Mouse (Mus musculus): Measurements from ENCODE around the gene Kirrel. TPM values are rescaled to one million over a fixed set of nuclear protein-coding genes. Genes with fewer than 3 reads are reported as not detected.

Gene Kirrel
- polyA plus RNA-seq, 1 experiment from 2014 or later = 9.0 TPM

DNA sequence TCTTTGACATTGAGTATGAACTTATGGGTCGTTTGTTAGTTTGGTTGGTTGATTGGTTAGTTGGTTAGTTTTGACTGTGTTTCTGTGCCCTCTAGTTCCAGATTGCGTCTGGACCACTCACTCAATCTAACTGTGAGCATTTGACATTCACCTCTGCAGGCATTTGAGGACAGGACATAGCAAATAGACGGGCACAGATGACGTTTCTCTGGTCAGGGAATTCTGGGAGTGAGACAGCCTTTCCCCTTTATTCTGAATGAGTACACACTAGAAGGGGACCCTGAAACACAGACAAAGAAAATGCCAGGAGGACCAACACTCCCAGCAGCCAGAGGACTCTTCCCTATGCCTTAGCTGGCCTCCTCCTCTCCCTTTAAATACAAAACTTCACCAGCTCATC lies 2.1 kb upstream of the Kirrel start:
- Histone ChIP-seq H3K27me3 (no peaks in the 10 kb centered on the region), H3K4me1 (replicated peaks) (peaks cover 28% of the 10 kb centered on the region), H3K9ac (no peak overlapping the region), H3K4me2 (no peak overlapping the region), H3K9me3 (replicated peaks) (no peaks in the 10 kb centered on the region), H3K36me3 (no peaks in the 10 kb centered on the region), H3K27ac (no peak overlapping the region), H3K4me3 (no peak overlapping the region)
- WGBS = 64% methylated on average over 4 of the region's 4 CpGs
- no peak for ATAC-seq (replicated peaks; ENCODE audit: insufficient number of reproducible peaks, insufficient read depth, low FRiP score, low read depth)

DNA sequence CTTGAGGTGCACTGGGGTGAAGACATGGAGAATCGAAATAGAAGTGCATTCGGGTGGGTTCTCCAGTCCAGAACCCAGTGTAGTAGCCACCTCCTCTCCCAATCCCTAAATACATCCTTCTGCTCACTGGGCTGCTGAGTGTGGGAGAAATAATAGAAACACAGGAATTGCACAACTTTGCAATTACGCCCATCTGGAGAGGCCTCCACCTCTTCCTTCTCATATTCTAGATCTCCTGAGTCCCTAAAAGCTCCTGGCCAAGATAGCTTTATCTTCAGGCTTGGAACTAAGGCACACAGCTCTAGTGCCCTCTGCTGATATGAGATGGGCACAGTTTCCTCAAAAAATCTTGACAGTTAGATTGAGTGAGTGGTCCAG lies 880 bp upstream of the Kirrel start:
- no peak overlapping the region for H3K9ac ChIP-seq
- ATAC-seq (replicated peaks; ENCODE audit: insufficient number of reproducible peaks, insufficient read depth, low FRiP score, low read depth) = no peak
- peaks cover 39% of the 10 kb centered on the region for H3K4me1 ChIP-seq (replicated peaks)
- WGBS = 41% methylated on average over 3 of the region's 3 CpGs
- no peaks in the 10 kb centered on the region for H3K27me3 ChIP-seq
- no peaks in the 10 kb centered on the region for H3K9me3 ChIP-seq (replicated peaks)
- H3K4me2 ChIP-seq = peak overlapping the region; percentile 72
- peak overlapping the region; percentile 88 for H3K27ac ChIP-seq
- H3K4me3 ChIP-seq = 0 out of 2 replicates have a peak overlapping the region, but pooled peaks have one; percentile 69
- H3K36me3 ChIP-seq = no peaks in the 10 kb centered on the region

DNA sequence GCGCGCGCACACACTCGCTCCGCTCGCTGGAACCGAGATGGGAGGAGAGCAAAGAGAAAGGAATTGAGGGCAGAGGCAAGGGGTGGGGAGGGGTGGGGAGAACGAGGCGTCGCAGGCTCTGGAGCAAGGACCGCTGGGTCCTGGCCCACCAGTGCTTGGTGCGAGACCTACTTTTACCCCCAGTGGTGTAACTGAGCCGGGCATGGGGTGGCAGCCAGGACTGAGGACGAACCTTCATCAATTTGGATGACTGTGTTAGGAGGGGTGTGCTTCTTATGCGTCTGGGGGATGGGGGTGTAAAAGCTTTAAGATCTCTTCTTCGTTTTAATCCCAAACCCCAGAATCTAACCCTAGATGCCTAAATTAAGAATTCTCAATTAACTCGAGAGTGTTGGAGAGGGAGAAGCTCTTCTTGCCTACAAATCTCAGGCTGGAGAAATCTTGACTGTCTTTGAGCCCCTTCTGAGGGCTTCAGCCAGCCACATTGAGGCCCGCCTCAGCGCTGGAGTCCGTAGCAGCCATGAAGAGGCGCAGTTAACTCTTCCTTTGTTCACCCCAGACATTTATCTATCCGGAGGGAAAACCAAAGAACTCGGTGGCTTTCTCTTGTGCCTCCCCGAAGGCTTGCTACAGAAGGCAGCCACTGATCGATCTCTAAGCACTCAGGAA lies 356 bp upstream of the Kirrel start:
- WGBS = 2% methylated on average over 24 of the region's 25 CpGs
- Histone ChIP-seq H3K4me3 (peak overlapping the region; percentile 69), H3K27me3 (no peaks in the 10 kb centered on the region)

DNA sequence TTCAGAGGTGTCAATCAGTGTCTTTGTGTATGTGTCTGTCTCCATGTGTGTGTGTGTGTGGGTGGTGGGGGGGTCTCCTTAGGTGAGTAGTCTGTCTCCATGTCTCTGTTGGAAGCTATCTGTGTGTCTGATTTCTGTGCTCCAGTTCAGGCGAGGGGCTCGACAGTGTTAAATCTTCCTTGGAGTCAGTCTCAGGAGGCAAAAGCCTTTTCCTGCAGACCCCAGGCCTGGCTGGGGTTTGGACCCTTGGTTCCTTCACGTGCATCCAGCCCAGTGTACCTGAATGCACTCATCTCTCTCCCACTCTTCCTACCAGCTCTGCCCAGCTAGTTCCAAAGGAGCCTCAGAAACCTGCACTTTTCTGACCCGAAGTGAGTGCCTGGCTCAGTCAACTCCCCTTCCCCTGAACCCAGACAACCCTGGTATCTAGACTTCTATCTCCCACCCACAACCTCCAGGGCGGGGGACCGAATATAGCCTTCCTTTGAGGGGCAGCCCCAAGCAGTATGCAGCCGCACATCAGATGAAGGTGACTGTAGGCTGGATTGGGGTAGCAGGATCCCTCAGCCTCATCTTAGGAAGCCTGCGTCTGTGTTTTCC lies 961 bp downstream of the Kirrel start:
- Histone ChIP-seq H3K27ac (peak overlapping the region; percentile 88), H3K9ac (peak overlapping the region; percentile 78), H3K4me1 (replicated peaks) (peaks cover 57% of the 10 kb centered on the region), H3K36me3 (no peaks in the 10 kb centered on the region), H3K27me3 (no peaks in the 10 kb centered on the region), H3K4me2 (peak overlapping the region; percentile 72), H3K9me3 (replicated peaks) (no peaks in the 10 kb centered on the region), H3K4me3 (peak overlapping the region; percentile 69)
- WGBS = 1% methylated on average over 8 of the region's 8 CpGs
- no peak for ATAC-seq (replicated peaks; ENCODE audit: insufficient number of reproducible peaks, insufficient read depth, low FRiP score, low read depth)

More for the DNA sequence above, 356 bp upstream of the Kirrel start:
- H3K27ac ChIP-seq = peak overlapping the region; percentile 88
- H3K9me3 ChIP-seq (replicated peaks) = no peaks in the 10 kb centered on the region
- H3K9ac ChIP-seq = peak overlapping the region; percentile 78
- no peaks in the 10 kb centered on the region for H3K36me3 ChIP-seq
- H3K4me2 ChIP-seq = peak overlapping the region; percentile 72
- ATAC-seq (replicated peaks; ENCODE audit: insufficient number of reproducible peaks, insufficient read depth, low FRiP score, low read depth) = no peak
- peaks cover 44% of the 10 kb centered on the region for H3K4me1 ChIP-seq (replicated peaks)

DNA sequence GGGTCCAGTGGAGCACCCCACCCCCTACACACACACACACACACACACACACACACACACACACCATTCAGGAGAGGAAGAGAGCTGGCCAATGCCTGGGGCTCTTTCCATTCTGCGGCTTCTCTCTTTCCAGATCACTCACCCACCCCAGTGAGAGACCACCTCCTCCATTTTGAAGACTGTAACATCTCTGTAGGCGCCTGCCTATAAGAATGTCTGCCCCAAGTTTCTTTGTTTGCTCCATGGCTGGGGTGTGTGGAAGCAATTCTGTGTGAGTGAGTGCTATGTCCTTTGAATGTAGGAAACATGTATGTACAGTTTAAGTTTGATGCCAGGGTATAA lies 1.5 kb downstream of the Kirrel start:
- WGBS = 26% methylated on average over 2 of the region's 2 CpGs
- Histone ChIP-seq H3K27ac (peak overlapping the region; percentile 88), H3K4me2 (peak overlapping the region; percentile 72), H3K36me3 (no peaks in the 10 kb centered on the region), H3K9me3 (replicated peaks) (no peaks in the 10 kb centered on the region), H3K4me1 (replicated peaks) (peaks cover 62% of the 10 kb centered on the region), H3K9ac (peak overlapping the region; percentile 78), H3K4me3 (peak overlapping the region; percentile 69), H3K27me3 (no peaks in the 10 kb centered on the region)
- ATAC-seq (replicated peaks; ENCODE audit: insufficient number of reproducible peaks, insufficient read depth, low FRiP score, low read depth) = no peak

DNA sequence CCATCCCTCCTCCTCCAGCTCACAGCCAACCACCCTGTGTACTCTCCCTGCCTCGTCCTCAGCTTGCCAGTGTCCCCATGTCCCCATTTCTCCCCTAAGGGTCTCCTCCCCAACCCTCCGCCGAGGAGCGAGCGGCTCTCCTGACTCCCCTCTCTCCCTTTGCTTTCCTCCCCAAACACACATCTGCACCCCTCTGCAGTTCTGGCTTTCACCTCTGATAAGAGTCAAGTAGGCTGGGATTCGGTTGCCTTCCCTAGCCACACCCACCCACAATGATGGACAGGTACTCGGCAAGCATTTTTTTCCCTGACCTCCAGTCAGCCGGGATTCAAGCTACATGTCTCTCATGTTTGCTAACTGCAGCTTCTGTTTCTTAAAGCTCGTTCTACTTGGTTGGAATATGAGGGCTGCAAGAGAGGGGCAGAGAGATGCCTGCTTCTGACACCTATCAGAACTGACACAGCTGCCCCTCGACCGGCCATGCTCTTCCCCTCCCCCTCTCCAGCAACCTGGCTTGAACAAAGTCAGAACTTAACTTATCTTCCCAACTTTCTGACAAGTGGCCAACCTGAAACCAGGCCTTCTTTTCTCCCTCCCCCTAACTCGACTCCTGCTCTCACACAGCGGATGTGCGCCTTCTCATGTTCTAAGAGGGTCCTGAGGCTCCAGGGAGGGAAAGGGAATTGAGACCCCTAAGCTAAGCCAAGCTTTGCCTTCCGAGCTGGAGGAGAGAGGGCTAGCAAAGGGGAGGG lies 2.0 kb downstream of the Kirrel start:
- peak; percentile 29; the same call in 1 of the 2 replicates for ATAC-seq (replicated peaks; ENCODE audit: insufficient number of reproducible peaks, insufficient read depth, low FRiP score, low read depth)
- Histone ChIP-seq H3K4me2 (peak overlapping the region; percentile 72), H3K9me3 (replicated peaks) (no peaks in the 10 kb centered on the region), H3K4me1 (replicated peaks) (peaks cover 68% of the 10 kb centered on the region), H3K36me3 (no peaks in the 10 kb centered on the region), H3K9ac (peak overlapping the region; percentile 78), H3K4me3 (peak overlapping the region; percentile 69), H3K27me3 (no peaks in the 10 kb centered on the region), H3K27ac (peak overlapping the region; percentile 88)
- WGBS = 1% methylated on average over 14 of the region's 15 CpGs

DNA sequence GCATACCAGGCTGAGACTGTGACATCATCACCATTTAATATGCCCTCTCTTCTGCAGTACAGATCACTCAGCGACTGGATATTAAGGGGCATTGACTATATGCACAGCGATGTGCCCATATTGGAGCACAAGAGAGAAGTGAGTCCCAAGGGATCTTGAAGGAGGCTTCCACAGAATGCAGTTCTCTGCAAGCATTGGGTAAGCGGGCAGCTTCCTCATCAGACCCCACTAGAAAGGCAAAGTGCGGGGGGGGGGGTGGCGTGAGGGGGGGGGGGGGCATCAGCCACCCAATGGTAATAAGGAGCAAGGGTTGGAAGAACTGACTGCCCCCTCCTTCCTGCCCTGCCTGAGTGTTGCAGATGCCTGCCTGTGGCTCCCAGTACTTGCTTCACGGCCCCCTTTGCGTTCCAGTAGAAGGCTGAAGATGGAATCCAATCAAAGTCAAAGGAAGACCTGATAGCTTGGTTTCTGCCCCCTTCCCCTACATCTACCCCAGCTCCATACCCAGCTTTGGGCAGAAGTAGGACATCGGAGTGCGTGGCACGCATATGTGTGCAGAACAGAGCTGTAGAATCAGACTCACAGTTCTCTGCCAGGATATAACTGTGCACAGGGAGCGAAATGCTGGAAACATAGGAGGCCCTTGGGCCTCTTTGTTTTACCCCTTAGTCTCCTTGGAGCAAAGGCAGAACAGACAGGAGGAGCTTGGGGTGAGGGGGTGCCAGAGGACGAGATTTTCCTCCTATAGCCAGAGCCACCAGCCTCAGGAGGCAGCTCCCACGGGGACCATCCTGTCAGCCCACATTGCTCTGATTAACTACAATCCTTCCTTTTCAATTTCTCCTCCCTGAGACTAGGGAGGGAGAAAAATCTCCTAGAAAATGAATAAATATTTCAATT lies 3.1 kb downstream of the Kirrel start:
- Histone ChIP-seq H3K27ac (peak overlapping the region; percentile 88), H3K4me1 (replicated peaks) (peaks cover 74% of the 10 kb centered on the region), H3K4me2 (peak overlapping the region; percentile 72), H3K9me3 (replicated peaks) (no peaks in the 10 kb centered on the region), H3K9ac (peak overlapping the region; percentile 78), H3K27me3 (no peaks in the 10 kb centered on the region), H3K4me3 (peak overlapping the region; percentile 69), H3K36me3 (no peaks in the 10 kb centered on the region)
- ATAC-seq (replicated peaks; ENCODE audit: insufficient number of reproducible peaks, insufficient read depth, low FRiP score, low read depth) = no peak
- WGBS = 39% methylated on average over 12 of the region's 13 CpGs

DNA sequence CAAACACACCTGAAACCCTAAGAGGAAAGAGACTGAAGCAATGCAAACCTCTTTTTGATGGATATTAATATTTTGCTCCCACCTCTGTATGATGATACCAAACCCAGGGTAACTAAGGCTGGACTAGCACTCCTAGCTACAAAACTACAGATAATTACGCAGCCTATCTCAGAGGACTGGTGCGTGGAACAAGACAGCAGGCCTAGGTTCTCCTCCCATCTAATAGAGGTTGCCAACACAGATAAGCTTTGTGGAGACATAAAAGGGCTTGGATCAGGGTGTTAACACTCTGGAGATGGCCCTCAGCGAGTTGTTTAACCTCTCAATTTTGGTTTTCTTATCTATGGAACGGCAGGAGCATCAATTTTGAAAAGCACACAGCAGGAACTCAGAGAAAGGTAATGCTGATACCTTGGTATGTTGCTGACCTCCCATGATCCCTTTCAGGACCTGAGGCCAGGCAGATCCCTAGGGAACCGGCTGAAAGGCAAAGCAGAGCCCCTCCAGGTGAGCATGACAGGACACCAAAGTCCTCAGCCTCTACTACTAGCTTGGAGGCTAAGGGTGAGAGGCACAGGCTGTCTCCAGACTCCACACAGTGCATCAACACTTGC lies 5.0 kb downstream of the Kirrel start:
- Histone ChIP-seq H3K27me3 (no peaks in the 10 kb centered on the region), H3K4me3 (no peak overlapping the region), H3K36me3 (no peaks in the 10 kb centered on the region), H3K4me1 (replicated peaks) (peaks cover 82% of the 10 kb centered on the region), H3K27ac (no peak overlapping the region), H3K4me2 (no peak overlapping the region), H3K9me3 (replicated peaks) (no peaks in the 10 kb centered on the region), H3K9ac (no peak overlapping the region)
- WGBS = 32% methylated on average over 5 of the region's 5 CpGs
- no peak for ATAC-seq (replicated peaks; ENCODE audit: insufficient number of reproducible peaks, insufficient read depth, low FRiP score, low read depth)

DNA sequence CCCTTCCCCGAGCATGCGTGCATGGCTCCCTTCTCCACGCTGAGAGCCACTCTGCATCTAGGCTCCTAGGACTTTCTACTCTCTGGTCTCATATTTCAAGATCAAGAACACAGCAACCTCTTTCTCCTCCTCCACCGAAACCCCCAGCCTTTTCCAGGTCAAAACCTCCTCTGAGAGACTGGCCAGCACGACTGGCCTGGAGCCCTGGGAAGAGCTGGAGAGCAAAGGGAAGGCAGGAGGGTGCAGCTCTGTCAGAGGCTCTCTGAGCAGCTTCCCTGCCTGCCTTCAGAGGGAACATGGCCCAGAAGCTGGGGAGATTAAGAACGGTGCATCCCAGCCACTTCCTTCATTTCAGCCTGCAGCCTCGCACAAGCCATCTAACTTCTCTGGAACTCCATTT lies 5.8 kb downstream of the Kirrel start:
- no peak overlapping the region for H3K9ac ChIP-seq
- no peak overlapping the region for H3K4me2 ChIP-seq

DNA sequence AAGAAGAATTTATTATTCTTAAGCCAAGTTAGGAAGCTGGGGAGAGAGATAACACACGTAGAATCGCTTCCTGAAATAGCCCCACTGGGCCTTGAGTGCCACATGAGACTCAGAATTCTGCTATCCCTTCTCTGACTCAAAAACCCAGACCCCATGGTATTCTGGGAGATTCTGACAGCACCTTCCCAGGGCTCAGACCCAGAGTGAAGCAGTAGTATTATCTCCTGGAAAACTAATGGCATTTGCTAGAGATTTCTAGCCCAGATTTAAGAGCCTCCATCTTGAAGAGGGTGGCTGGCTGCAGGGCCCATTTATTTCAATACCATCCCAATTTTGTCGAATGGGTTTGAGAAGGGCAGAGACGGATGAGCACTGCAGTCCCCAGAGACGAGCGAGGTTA lies 6.9 kb downstream of the Kirrel start:
- Histone ChIP-seq H3K4me1 (replicated peaks) (peaks cover 89% of the 10 kb centered on the region), H3K27ac (peak overlapping the region; percentile 41; the same call in 1 of the 2 replicates), H3K36me3 (no peaks in the 10 kb centered on the region)

More for the DNA sequence above, 5.8 kb downstream of the Kirrel start:
- H3K9me3 ChIP-seq (replicated peaks) = no peaks in the 10 kb centered on the region
- peak overlapping the region; percentile 41; the same call in 1 of the 2 replicates for H3K27ac ChIP-seq
- peaks cover 89% of the 10 kb centered on the region for H3K4me1 ChIP-seq (replicated peaks)
- no peak overlapping the region for H3K4me3 ChIP-seq
- no peaks in the 10 kb centered on the region for H3K27me3 ChIP-seq
- no peak for ATAC-seq (replicated peaks; ENCODE audit: insufficient number of reproducible peaks, insufficient read depth, low FRiP score, low read depth)
- H3K36me3 ChIP-seq = no peaks in the 10 kb centered on the region
- WGBS = 53% methylated on average over 7 of the region's 7 CpGs

More for the DNA sequence above, 6.9 kb downstream of the Kirrel start:
- Histone ChIP-seq H3K9me3 (replicated peaks) (no peaks in the 10 kb centered on the region), H3K9ac (no peak overlapping the region), H3K27me3 (no peaks in the 10 kb centered on the region), H3K4me2 (no peak overlapping the region), H3K4me3 (no peak overlapping the region)
- no peak for ATAC-seq (replicated peaks; ENCODE audit: insufficient number of reproducible peaks, insufficient read depth, low FRiP score, low read depth)
- WGBS = 58% methylated on average over 6 of the region's 6 CpGs

All from heart, embryonic 15.5 days (tissue).